Mouse (Mus musculus) cerebellum, postnatal 14 days (tissue): ENCODE data around the gene Kiss1.

Source experiments
- DNase-seq, 2 experiments: peaks; one replicate each; pipeline ENCODE4 v3.0.0; 2021; ENCODE audit warnings: mixed read lengths in 2 of 2

Gene Kiss1

DNA sequence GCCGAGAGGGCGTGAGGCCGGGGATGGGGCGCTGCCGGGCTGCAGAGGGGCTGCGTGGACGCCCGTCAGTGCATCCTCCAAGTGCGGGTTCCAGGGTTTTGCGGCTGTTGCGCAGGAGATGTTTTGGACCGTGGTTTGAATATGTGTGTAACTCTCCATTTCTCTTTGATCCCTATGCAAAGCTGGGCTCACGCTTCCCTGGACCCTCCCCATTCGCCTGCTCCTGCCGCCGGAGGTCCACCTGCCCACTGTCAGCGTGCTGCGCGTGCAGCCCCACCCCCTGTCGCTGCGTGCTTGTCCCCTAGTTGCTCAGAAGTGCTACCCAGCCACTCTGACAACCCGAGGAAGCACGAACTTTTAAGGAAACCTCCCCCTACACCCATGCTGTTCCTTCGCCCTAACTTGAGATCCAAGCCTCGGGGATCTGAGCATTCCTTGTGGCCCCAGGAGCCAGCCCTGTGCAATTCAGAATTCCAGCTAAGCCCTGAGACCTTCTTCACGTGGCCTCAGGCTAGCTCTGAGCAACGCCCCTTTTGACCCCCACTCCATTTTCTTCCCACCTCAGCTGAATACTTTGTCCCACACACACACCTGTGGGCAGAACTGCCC is 42.5 kb downstream of the Kiss1 start:
- DNase-seq, result no peak

DNA sequence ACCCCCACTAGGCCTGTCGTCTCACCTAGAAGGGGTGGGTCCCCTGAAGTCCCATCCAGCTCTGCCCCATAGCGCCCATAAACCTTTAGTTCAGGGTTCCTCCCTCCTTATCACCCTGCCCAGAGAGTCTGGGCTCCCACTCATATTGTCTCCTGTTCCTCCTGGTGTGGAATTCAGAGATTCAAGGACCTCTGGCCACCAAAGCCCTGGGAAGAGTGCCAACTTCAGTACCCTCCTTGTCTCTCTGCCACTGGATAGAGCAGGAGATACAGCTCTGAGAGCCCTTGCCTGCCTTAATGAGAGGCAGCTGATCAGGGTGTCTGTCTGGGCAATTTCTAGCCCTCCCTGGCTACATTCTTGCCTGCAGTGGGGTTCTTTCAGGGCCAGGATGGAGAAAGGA is 43.2 kb downstream of the Kiss1 start:
- no peak for DNase-seq

DNA sequence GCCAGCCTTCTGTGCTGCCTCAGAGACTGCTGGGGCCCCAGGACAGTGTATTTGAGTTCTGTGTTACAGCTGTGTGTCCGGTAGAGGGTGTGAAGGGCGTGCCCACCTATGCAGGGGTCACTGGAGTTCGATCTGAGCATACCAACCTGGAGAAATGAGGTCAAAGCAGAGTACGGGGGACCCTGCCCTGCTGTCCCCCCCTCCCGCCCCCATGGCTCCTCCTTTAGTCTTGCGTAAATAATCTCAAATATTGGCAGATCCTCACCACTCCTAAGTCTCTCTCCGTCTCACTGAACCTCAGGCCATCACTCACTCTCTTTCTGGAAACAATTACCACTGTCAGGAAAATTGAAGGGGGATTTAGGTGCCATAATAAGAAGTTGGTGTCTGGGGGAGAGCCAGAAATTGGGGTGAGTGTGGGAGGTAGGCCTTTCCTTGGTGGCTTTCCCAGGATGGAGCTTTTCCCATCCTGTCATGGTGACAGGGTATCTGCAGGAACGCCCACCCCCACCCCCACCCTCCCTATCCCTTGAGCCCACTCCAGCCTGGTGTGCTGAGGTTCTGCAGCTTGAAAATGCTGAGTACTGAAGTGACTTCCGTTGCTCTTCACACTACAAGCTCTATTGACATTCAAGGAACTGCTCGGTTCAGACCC is 45.4 kb downstream of the Kiss1 start:
- DNase-seq, result no peak

DNA sequence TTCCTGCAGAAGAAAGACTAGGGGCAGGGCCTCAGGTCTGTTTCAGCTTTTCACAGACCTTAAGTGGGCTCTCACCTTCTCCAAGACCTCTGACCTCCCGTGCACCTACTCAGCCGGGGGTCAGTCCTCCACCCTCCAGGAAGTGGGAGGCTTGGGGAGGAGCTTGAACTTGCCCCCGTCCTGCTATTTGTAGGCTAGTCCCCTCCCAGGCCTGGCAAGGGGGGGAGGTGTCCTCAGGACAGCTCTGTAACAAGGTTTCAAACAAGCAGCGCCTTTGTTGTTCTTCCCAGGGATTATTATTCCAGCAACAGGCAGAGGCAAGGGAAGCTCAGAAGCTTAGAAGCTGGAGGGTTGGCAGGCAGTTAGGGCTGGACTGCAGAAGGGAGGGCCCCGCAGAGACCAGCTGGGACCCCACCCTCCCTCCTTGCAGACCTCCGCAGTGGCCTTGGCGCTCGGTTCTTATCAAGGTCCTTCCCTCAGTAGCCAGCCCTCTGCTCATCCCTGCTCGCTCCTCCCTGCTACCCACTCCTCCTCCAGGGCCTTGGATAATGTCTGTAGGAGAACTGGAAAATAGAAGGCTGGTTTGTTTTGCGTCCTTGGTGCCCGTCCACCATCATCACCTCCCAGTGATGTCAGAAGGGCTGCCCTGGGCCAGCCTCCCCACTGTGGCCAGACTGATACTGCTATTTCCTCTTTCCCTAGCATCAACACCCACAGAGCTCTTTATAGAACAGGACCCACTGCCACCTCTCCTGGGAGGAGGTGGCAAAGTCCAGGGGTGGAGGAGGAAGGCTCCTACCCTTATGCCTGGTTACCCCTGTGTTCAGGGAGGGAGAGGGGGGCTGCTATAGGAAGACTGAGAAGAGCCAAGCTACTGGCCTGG is 46.2 kb downstream of the Kiss1 start:
- peak in 1 of 2 experiments; percentile 45 for DNase-seq

DNA sequence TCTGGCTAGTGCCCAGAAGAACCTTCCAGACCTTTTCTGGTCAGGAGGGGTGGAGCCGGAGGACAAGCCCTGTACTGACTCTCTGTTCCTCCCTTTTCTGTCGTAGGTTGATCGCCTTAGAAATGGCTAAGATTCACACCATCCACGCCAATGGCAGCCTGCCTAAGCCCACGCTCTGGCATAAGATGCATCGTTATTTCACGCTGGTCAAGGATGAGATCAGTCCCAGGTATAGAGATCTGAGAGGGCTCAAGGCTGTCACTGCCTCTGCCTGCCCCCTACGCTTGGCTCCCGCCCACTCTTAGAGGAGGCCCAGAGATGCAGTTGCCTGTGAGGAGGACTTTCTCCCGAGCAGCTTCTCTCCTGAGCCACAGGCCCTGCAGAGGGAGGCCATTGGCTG is 47.0 kb downstream of the Kiss1 start:
- peak; percentile 69 to 84 for DNase-seq

DNA sequence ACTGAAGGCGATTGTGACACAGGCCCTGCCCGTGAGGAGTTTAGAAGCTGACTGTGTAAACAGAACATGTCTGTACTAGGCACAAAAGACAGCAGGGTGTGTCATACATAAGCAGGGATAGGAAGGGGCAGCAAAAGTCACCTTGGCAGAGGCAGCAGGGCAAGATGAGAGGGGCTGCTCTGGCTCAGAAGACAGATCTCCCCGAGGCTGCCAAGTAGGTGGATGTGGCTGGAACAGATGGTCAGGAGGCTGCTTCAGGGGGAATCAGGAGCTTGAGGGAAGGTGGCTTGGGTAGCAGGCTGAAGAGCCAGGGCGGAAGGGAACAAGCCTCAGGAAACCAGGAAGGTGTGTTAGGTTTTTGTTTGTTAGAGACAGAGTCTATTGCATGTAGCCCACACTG is 48.7 kb downstream of the Kiss1 start:
- DNase-seq, result peak in 1 of 2 experiments; percentile 42

DNA sequence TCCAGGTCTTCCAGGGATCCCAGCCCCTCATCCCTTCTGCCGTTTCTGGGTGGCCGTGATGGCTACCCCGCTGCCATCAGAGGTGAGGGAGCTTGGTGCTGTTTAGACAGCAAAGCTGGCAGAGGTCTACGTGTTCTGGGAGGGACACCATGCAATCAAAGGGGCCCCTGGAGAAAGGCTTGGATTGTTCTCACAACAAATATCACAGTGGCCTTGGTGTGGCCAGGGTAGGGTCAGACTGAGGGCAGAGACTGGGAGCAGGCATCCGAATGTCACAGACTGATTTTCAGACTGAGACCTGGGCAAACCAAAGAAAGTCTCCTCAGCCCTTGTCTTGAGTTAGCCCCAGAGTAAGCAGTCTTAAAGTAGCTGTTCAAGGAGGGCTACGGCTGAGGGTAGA is 49.8 kb downstream of the Kiss1 start:
- DNase-seq, result no peak

DNA sequence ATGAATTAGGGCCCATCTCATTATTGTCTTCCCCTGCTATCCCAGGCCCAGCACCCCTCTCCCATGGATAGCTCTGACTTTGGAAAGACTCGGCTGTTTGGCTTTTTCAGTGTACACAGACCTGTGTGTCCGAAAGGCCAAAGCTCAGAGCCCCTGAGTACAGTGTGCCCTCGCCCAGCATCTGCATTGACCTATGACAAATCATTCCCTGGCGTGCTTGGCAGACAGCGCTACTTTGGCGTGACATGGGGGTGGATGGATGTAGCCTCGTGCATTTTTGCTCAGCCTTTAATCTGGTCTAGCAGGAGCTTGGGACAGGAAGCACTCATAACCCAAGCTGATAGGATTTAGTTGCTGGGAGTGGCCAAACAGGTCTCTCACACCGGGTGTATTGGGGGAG is 50.4 kb downstream of the Kiss1 start:
- no peak for DNase-seq

DNA sequence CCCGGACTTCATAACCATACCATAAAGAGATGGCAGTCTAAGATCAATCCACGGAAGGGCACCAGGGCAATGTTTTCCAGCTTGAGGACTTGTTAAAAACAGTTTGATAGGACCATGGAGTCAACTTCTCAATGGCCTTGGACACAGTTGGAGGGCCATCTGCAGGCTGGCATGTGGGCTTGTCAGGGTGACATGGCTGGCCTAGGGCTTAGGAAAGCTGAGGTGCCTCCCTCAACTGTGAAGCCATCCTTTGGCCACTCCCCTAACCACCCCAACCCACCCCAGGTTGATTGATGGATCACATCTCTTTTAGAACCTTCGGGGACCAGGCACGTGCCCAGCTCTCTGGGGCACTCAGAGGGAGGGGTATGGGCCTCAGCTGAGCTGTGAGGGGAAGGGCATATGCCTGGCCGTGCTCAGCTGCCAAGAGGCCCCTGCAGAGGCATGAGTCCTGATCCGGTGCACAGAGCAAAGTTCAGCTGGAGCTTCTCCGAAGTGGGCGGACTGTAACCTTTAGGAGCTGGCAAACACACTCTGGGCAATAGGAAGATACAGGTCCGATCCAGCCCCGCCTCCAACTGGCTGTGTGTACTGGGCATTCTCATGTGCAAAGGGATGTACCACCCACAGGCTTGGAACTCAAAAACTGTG is 54.1 kb downstream of the Kiss1 start:
- DNase-seq, result no peak

DNA sequence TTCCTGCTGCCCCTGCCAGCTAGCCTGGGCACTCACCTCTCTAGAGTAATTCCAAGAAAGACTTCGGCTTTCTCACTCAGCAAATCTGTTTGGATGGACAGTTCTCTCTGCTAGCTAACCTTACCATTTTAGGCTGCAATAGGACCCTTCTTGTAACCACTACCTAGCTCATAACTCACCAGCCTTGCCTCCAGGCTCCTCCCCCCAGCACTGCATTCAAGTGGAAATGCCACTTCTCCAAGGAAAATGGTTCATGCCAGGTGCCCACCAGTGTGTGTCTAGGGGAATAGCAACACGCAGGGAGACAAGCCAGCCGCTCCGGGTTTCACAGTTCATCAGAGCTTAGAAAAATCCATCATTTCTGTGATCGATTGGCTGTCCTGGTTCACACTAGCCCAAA is 55.9 kb downstream of the Kiss1 start:
- no peak for DNase-seq
